Mouse (Mus musculus): Measurements from ENCODE around the gene Akap9. TPM values are rescaled to one million over a fixed set of nuclear protein-coding genes. Genes with fewer than 3 reads are reported as not detected.
"Not testable (repeated sequence)": the region's sequence is repeated elsewhere in the genome, so short reads cannot be mapped to it uniquely, and the experiment has no call there.

Akap9 gene
- total and polyA plus RNA-seq, 3 experiments: 15.9 to 29.3 (median 17.3) TPM

- Histone ChIP-seq H3K4me3 (ENCODE audit: control insufficient read depth in 1 of 2, insufficient read depth in 1 of 2, low read depth in 2 of 2, low read length in 2 of 2) (peak within 1 kb of the TSS; percentile 82 to 86), H3K9ac (ENCODE audit: control insufficient read depth, low read depth, low read length, poor library complexity, severe bottlenecking) (peak within 1 kb of the TSS; percentile 69), H3K27ac (ENCODE audit: control insufficient read depth, low read depth, low read length) (peak within 1 kb of the TSS; percentile 25)
- TF ChIP-seq CTCF (IDR thresholded peaks at IDR 0.05 in 2 of 3, conservative IDR thresholded peaks at IDR 0.05 in 1 of 3; ENCODE audit: control insufficient read depth in 1 of 3, insufficient read depth in 1 of 3, low read depth in 2 of 3, low read length in 3 of 3, poor library complexity in 1 of 3, severe bottlenecking in 1 of 3) (peak in 1 of 3 experiments; percentile 23; a peak in 2 of 6 replicates), SMC3 (IDR thresholded peaks at IDR 0.05; ENCODE audit: low read depth, low read length) (0 out of 2 replicates have a peak, but pooled peaks have one; percentile 13), ZC3H11A (IDR thresholded peaks at IDR 0.05; ENCODE audit: low read depth, low read length) (0 out of 2 replicates have a peak, but pooled peaks have one; percentile 32), SIN3A (IDR thresholded peaks at IDR 0.05; ENCODE audit: low read length) (0 out of 2 replicates have a peak, but pooled peaks have one; percentile 9)
- peak; percentile 65 for DNase-seq (ENCODE audit: low read depth, low spot score)
- H3K4me1 ChIP-seq (ENCODE audit: control insufficient read depth in 1 of 2, insufficient read depth in 2 of 2, low read length in 2 of 2); H3K79me2 ChIP-seq (ENCODE audit: control insufficient read depth, insufficient read depth, low read length, poor library complexity); H3K36me3 ChIP-seq (ENCODE audit: control insufficient read depth in 1 of 2, insufficient read depth in 2 of 2, low read length in 2 of 2); H3K9me3 ChIP-seq (replicated peaks; ENCODE audit: insufficient read depth, low read length); H3K27me3 ChIP-seq (ENCODE audit: control insufficient read depth in 1 of 2, insufficient read depth in 2 of 2, low read length in 2 of 2): not testable (repeated sequence)
Observed at GRCm38 (mm10) chr5:3893459-3894293, 34.2 kb upstream of the Akap9 start, which contains the start of gene Mterf1a. Gene Mterf1a, minus strand, starts transcription at chr5:3893933.

GRCm38 (mm10) chr5:3894294-3894619 lies 33.6 kb upstream of the Akap9 start:
- H3K9ac ChIP-seq (ENCODE audit: control insufficient read depth, low read depth, low read length, poor library complexity, severe bottlenecking); H3K4me1 ChIP-seq (ENCODE audit: control insufficient read depth in 1 of 2, insufficient read depth in 2 of 2, low read length in 2 of 2); H3K36me3 ChIP-seq (ENCODE audit: control insufficient read depth in 1 of 2, insufficient read depth in 2 of 2, low read length in 2 of 2); H3K79me2 ChIP-seq (ENCODE audit: control insufficient read depth, insufficient read depth, low read length, poor library complexity); H3K27me3 ChIP-seq (ENCODE audit: control insufficient read depth in 1 of 2, insufficient read depth in 2 of 2, low read length in 2 of 2); H3K9me3 ChIP-seq (replicated peaks; ENCODE audit: insufficient read depth, low read length); DNase-seq (ENCODE audit: low read depth, low spot score); H3K27ac ChIP-seq (ENCODE audit: control insufficient read depth, low read depth, low read length): not testable (repeated sequence)
- peak overlapping the region in 1 of 2 experiments; percentile 59; a peak in 3 of 4 replicates for H3K4me3 ChIP-seq (ENCODE audit: control insufficient read depth in 1 of 2, insufficient read depth in 1 of 2, low read depth in 2 of 2, low read length in 2 of 2)

GRCm38 (mm10) chr5:3905471-3905870 lies 22.4 kb upstream of the Akap9 start:
- Histone ChIP-seq H3K36me3 (ENCODE audit: control insufficient read depth in 1 of 2, insufficient read depth in 2 of 2, low read length in 2 of 2) (no peaks in the 10 kb centered on the region), H3K27ac (ENCODE audit: control insufficient read depth, low read depth, low read length) (no peak overlapping the region), H3K27me3 (ENCODE audit: control insufficient read depth in 1 of 2, insufficient read depth in 2 of 2, low read length in 2 of 2) (no peaks in the 10 kb centered on the region), H3K79me2 (ENCODE audit: control insufficient read depth, insufficient read depth, low read length, poor library complexity) (no peaks in the 10 kb centered on the region), H3K4me3 (ENCODE audit: control insufficient read depth in 1 of 2, insufficient read depth in 1 of 2, low read depth in 2 of 2, low read length in 2 of 2) (no peak overlapping the region), H3K9ac (ENCODE audit: control insufficient read depth, low read depth, low read length, poor library complexity, severe bottlenecking) (no peak overlapping the region), H3K4me1 (ENCODE audit: control insufficient read depth in 1 of 2, insufficient read depth in 2 of 2, low read length in 2 of 2) (no peaks in the 10 kb centered on the region), H3K9me3 (replicated peaks; ENCODE audit: insufficient read depth, low read length) (no peaks in the 10 kb centered on the region)
- DNase-seq (ENCODE audit: low read depth, low spot score): peak; percentile 46
- peak; percentile 66; the same call in 1 of the 2 replicates for TF ChIP-seq ETS1 (IDR thresholded peaks at IDR 0.05; ENCODE audit: low read depth, low read length)
- no peak for TF ChIP-seq NELFE (IDR thresholded peaks at IDR 0.05; ENCODE audit: low read depth, low read length)
- no peak for TF ChIP-seq BHLHE40 (IDR thresholded peaks at IDR 0.05; ENCODE audit: borderline replicate concordance, low read depth, low read length)
- no peak for TF ChIP-seq TAL1 (IDR thresholded peaks at IDR 0.05; ENCODE audit: low read length)
- no peak for TF ChIP-seq SIN3A (IDR thresholded peaks at IDR 0.05; ENCODE audit: low read length)
- no peak for TF ChIP-seq UBTF (IDR thresholded peaks at IDR 0.05; ENCODE audit: borderline replicate concordance, insufficient read depth, low read depth, low read length)
- TF ChIP-seq GABPA (IDR thresholded peaks at IDR 0.05; ENCODE audit: low read depth, low read length): no peak
